Mouse (Mus musculus): ENCODE results near the gene Hdac9.

DNA sequence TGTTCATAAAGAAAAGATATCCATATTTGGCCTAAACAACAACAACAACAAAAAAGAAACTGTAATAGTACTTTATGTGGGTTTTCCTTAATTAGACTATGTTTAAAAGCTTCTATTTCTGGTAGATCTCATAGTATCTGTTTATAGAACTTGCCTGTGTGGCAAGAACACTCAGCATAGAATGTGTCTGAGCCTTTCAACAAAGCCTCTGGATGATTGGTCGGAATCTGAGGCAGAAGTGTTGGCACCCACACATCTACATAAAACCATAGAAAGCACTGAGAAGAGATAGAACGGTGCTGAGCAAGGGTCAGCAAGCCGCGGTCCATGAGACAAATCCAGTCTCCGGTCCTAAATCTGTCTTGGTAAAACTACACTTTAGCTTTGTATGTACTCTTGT lies 464.3 kb downstream of the Hdac9 start:
- TF ChIP-seq USF1 (IDR thresholded peaks at IDR 0.05; ENCODE audit: low read depth, low read length): no peak
- TF ChIP-seq BHLHE40 (IDR thresholded peaks at IDR 0.05; ENCODE audit: borderline replicate concordance, low read depth, low read length): no peak
- TF ChIP-seq ELF1 (IDR thresholded peaks at IDR 0.05; ENCODE audit: low read depth, low read length): no peak
- TF ChIP-seq GABPA (IDR thresholded peaks at IDR 0.05; ENCODE audit: low read depth, low read length): no peak
